Mouse (Mus musculus) thymus, postnatal 14 days (tissue): ENCODE measurements around the gene Olfr801.

Experiments
- DNase-seq: peaks from one replicate; pipeline ENCODE4 v3.0.0; 2021

Gene Olfr801

DNA sequence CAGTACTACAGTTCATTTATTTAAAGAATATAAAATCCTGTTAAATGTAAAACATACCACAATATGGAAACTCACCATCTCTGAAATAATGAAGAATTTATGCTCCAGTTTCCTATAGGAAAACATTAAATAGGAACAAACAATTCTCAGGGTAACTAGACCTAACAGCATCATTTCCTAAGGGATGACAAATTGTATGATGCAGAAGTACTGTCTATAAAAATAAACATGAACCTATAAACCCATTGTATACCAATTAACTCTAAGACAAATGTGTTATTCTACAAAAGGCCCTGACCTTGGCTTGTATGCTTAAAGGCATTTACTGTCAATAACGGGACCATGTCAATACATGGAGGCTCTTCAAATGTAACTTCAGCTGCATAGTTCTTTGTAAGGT, at the start of gene Olfr801:
TSS of gene Olfr801 (minus strand) at position 101 of the 400 bp plus-strand sequence.
- no peak for DNase-seq

DNA sequence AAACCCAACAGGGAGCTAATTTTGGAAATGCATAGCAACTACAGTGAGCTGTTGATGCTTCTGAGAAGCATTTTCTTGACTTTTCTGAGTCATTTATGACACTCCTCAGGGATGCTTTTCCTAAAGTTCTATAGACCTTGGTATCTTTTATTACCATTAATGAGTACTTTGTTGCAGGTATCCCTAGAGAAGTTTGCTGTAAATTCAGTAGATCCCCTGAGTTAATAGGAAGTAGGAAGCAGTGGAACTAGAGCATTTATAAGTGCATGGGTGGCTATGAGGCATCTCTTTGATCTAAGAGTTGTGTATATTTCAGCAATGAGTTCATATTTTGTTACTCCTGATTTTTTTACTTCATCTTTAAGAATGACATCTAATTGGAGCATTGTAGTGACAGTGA, 29.2 kb upstream of the Olfr801 start, which contains the start of gene Olfr804:
TSS of gene Olfr804 (plus strand) at position 301 of the 400 bp plus-strand sequence.
- no peak for DNase-seq

DNA sequence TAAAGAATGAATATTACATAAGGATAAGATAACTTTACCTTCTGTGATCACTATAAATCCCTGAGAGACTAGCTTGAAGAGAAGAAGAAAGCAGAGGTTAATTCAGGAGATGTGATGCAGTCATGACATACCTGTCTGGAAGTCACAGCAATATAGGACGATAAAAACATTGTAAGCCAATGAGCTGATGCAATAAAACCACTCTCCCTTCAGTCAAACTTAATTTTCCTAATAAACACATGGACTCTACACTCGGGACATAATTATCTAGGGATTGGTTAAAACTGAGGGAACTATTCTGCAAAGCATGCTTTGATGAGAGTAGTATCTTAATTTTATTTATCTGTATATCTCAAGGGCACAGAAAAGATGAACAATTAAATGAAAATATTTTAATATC, 20.5 kb upstream of the Olfr801 start, which contains the start of gene Olfr803:
TSS of gene Olfr803 (minus strand) at position 101 of the 400 bp plus-strand sequence.
- DNase-seq: no peak

DNA sequence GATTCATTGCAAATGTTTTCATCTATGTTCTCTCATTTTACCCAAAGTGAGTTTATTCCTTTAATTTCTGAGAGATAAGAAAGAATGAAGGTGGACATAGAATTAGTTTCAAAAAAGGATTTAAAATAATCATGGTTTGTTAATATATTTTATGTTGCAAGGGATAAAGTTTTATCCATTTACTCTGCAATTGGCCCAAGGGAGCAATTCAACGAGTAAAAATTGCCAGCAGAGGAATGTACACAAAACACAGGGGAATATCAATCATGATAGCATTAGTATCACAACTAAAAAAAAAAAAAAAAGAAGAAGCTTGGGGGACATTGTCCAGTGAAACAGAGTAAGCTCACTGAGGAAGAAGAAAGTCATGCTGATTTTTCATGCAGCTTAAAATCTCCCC, 14.4 kb upstream of the Olfr801 start, which contains the start of gene Olfr802:
TSS of gene Olfr802 (minus strand) at position 101 of the 400 bp plus-strand sequence.
- no peak for DNase-seq

DNA sequence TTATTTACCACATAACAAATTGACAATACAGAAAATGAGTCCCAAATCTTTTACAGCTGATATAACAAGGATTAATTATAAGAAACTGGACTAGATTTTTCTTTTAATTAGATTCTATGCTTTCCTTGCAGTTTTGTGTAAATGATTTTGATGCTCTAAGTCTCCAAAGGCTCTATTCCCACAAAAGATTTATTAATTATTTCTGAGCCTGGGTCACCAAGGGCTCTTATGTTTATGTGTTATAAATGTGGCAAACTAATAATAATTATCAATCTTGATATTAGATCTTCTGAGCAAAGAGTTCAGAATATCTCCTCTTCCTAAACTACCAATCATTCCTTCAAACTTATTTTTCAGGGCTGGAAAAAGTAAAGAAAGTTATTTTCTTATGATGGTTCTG, 16.3 kb downstream of the Olfr801 start, which contains the start of gene Olfr800:
TSS of gene Olfr800 (plus strand) at position 301 of the 400 bp plus-strand sequence.
- no peak for DNase-seq

DNA sequence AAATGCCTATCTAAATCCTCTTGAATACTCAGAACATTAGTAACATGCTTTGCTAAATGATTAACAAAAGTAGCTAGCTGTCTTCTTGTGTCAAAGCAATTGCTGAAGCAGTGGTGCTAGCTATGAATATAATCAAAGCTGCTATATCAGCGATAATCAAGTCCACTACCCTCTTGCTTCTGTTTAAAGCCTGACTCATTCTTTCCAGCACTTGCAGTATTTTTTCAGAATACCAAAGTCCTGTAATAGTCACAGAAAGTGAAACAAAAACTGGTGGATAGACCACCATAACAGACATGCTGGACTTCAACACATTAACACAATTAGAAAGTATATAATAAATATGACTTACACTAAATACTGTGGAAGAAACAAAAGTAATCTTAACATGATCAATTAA, 21.9 kb downstream of the Olfr801 start:
- DNase-seq: no peak

DNA sequence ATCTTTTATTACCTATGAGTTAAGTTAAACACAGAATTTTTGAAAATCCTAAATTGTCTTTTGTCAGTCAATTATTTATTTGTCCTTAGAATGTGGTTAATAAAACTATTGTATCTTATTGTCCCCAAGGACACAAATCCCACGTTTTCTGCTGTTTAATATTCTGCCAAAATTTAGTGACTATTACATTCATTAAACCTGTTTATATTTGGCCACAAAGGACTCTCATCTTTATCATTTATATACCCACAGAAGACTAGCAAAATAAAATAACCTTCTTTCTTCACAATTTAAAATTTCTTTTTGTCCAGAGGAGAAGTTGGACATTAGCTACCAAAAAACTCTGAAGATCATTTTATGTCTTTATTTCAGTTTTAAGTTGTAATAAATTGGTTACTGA, 36.5 kb downstream of the Olfr801 start, which contains the start of gene Olfr799:
TSS of gene Olfr799 (plus strand) at position 301 of the 400 bp plus-strand sequence.
- DNase-seq: no peak

DNA sequence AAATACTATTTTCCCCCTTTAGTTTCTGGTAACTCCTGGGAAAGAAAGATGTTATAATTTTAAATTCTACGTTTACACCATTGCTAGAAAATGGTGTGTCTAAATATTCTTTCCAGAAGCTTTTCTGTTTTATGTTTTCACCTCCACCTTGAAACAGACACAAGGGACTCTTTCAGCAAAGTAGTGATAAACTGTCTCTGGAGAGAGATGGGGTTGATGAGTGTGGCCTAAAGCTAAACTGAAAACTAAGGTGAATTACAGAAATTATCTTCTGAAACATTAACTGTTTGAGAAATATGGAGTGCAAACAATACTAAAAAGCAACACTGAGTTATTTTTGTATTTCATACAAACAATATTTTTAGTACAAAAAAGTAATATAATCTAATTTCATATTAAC, 45.8 kb downstream of the Olfr801 start, which contains the start of gene Olfr798:
TSS of gene Olfr798 (minus strand) at position 101 of the 400 bp plus-strand sequence.
- DNase-seq: no peak

DNA sequence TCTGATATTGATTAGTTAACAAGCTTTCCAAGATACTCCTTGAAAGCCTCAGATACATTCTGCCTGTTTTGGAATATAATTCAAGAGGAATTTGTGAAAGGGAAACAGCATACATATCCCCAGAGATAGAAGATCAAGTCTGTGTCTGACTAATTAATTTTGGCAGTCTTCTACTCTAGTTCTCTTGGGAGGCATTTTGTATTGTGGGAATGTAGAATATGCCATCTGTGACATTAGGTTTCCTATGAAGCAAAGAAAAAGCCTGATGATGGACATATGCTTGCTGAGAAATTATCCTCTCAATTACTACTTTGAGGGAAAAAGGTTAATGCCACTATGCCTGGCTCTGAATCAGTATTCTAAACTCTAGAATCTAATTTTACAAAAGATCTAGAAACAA, 50.4 kb downstream of the Olfr801 start:
- no peak for DNase-seq

DNA sequence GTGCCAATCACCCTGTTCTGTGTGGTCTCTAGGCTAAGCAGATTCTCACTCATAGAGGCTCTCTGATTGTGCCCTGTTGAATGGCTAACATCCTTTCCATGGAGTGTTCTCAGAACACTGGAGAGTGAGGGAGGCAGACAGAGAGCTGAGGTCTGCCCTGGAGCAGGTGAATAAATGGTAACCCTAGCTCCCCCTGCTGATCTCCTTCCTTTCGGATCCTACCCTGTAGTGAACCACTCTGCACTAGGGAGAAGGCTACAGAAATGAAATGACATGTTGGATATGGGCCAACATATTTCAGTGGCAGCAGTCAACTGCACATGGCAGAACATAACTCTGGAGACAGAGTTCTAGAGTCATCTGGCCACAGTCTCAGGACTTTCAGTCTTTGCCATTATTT, 51.9 kb downstream of the Olfr801 start:
- DNase-seq: no peak
